Mouse (Mus musculus) lung, embryonic 14.5 days (tissue): ENCODE measurements around the gene Dusp27. TPM values are rescaled to one million over a fixed set of nuclear protein-coding genes. Genes with fewer than 3 reads are reported as not detected.
A peak's percentile ranks its signal among the peaks of the same experiment; 100 is the strongest.

ENCODE experiments used
- ATAC-seq: fragments of 200-750 bp; cut with Nextera tagmentation; 2 replicates; pipeline ENCODE4 v1.8.0; 2017; ENCODE audit warnings: mild to moderate bottlenecking, moderate TSS enrichment, moderate library complexity; ENCODE audit not compliant: insufficient read depth
- DNase-seq: peaks from one replicate; pipeline ENCODE4 v3.0.0-alpha.2; 2015
- H3K27ac ChIP-seq: fragments of 300-500 bp; sonication (generic); 2 replicates; pipeline ENCODE4 v1.5.1; 2014; ENCODE audit warnings: low read depth, mild to moderate bottlenecking, moderate library complexity
- H3K27me3 ChIP-seq: fragments of 300-500 bp; sonication (generic); 2 replicates; pipeline ENCODE4 v1.6.1; 2014; ENCODE audit warnings: low read length, control low read depth; ENCODE audit not compliant: insufficient read depth
- H3K36me3 ChIP-seq: fragments of 300-500 bp; sonication (generic); 2 replicates; pipeline ENCODE4 v1.6.1; 2014; ENCODE audit warnings: control low read depth; ENCODE audit not compliant: insufficient read depth
- H3K4me1 ChIP-seq: fragments of 300-500 bp; sonication (generic); 2 replicates; pipeline ENCODE4 v1.6.1; 2014; ENCODE audit warnings: antibody characterized with exemption, control low read depth; ENCODE audit not compliant: insufficient read depth
- H3K4me2 ChIP-seq: fragments of 300-500 bp; sonication (generic); 2 replicates; pipeline ENCODE4 v1.6.1; 2014; ENCODE audit warnings: mild to moderate bottlenecking
- H3K4me3 ChIP-seq: fragments of 300-500 bp; sonication (generic); 2 replicates; pipeline ENCODE4 v1.5.1; 2014; ENCODE audit warnings: low read depth, low read length
- H3K9ac ChIP-seq: fragments of 300-500 bp; sonication (generic); 2 replicates; pipeline ENCODE4 v1.6.1; 2014
- H3K9me3 ChIP-seq: fragments of 300-500 bp; sonication (generic); 2 replicates; pipeline ENCODE4 v1.6.1; 2016; ENCODE audit warnings: low read depth, low read length, control low read depth
- CTCF ChIP-seq: IDR thresholded peaks from 2 replicates; pipeline ENCODE4 v1.5.1; 2016; ENCODE audit warnings: antibody characterized with exemption, low read depth
- WGBS: fragments of 180-500 bp; shearing (Covaris S2); extraction: QIAGEN DNeasy Blood & Tissue Kit; methylation state at CpG from one replicate; pipeline ENCODE4 v1.1.7; 2014; 5-methylcytosine and 5-hydroxymethylcytosine counted together
- polyA plus RNA-seq: library from polyadenylated mRNA; unstranded; fragments of >200 nt; fragmentation: Nextera tagmentation; extraction: Ambion mirVana; gene quantifications from 2 replicates; pipeline ENCODE4 v1.2.1, GENCODE M21; 2014

Gene Dusp27
- polyA plus RNA-seq, 1 experiment from 2014 or later, result 2.5 TPM

DNA sequence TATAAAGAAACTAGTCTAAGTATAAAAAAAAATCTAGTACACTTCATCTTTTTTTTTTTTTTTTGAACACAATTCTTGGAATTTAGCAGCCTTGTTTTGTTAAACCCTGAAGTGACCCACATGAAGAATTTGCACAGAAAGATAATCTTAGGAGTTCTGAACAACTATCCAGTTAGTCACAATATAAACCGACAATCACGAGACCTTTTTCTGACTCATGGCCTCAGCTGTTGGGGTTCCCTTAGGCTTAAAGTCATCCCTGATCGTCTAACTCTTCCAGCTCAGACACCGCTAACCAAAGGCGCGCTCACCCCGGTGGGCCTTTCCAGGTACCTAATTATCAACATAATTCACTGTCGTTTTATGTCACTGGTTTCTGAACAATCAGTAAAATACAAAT, 4.0 kb downstream of the Dusp27 start:
- no peak for ATAC-seq
- no peaks in the 10 kb centered on the region for H3K9me3 ChIP-seq

DNA sequence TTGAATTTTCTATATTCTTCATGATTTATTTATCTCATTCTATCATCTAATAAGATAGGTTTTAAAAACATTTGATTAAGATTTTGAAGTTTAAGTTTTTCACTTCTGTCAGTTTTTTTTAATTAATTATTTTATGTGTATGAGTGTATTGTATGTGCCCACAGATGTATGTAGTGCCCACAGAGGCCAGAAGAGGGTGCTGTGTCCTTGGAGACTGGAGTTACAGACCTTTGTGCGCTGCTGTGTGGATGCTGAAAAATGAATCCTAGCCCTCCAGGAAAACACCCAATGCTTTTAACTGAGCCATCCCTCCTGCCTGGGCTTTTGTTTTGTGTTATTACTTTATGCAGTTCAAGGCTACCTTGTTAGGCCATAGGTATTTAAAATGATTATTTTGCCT, 4.7 kb downstream of the Dusp27 start:
- no peak for TF ChIP-seq CTCF
- DNase-seq (no peak), ATAC-seq (no peak)
- no peaks in the 10 kb centered on the region for H3K9me3 ChIP-seq
- no peaks in the 10 kb centered on the region for H3K27me3 ChIP-seq
- H3K4me1 ChIP-seq, result peaks cover 7% of the 10 kb centered on the region; the same call in 1 of the 2 replicates
- no peak overlapping the region for H3K4me2 ChIP-seq
- H3K9ac ChIP-seq, result no peak overlapping the region
- no peaks in the 10 kb centered on the region for H3K36me3 ChIP-seq
- H3K27ac ChIP-seq, result no peak overlapping the region
- H3K4me3 ChIP-seq, result no peak overlapping the region
- WGBS, result 95% methylated on average over 1 of the region's 1 CpGs

More for the DNA sequence above, 4.0 kb downstream of the Dusp27 start:
- no peak overlapping the region for H3K9ac ChIP-seq
- DNase-seq, result no peak
- no peak overlapping the region for H3K4me3 ChIP-seq
- WGBS, result 92% methylated on average over 8 of the region's 8 CpGs
- no peaks in the 10 kb centered on the region for H3K36me3 ChIP-seq
- H3K27ac ChIP-seq, result no peak overlapping the region
- peaks cover 10% of the 10 kb centered on the region; the same call in 1 of the 2 replicates for H3K4me1 ChIP-seq
- H3K27me3 ChIP-seq, result no peaks in the 10 kb centered on the region
- TF ChIP-seq CTCF, result no peak
- H3K4me2 ChIP-seq, result no peak overlapping the region

DNA sequence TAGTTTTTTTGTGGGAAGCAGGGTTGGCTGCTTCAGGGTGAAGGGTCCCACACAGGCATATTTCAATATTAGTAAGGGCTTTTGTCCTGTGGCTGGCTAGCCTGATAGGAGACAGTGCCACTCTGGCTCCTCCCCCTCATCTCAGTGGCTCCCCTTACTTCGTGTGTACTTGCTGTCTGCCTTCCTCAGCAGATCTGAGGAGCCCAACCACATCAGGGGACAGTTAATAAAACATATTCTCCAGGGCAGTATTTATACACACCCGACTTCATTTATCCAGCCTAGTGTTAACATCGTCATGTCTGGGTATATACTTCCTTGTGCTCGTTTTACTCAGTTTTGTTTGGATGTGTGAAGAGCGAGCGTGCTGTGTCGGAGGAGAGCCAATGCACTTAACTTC, 5.6 kb downstream of the Dusp27 start:
- Histone ChIP-seq H3K4me3 (no peak overlapping the region), H3K36me3 (no peaks in the 10 kb centered on the region), H3K4me1 (no peaks in the 10 kb centered on the region), H3K4me2 (no peak overlapping the region), H3K27ac (no peak overlapping the region), H3K9me3 (no peaks in the 10 kb centered on the region), H3K27me3 (no peaks in the 10 kb centered on the region), H3K9ac (no peak overlapping the region)
- ATAC-seq (peak; percentile 73; the same call in 1 of the 2 replicates), DNase-seq (peak; percentile 54)
- 33% methylated on average over 7 of the region's 7 CpGs for WGBS
- no peak for TF ChIP-seq CTCF

DNA sequence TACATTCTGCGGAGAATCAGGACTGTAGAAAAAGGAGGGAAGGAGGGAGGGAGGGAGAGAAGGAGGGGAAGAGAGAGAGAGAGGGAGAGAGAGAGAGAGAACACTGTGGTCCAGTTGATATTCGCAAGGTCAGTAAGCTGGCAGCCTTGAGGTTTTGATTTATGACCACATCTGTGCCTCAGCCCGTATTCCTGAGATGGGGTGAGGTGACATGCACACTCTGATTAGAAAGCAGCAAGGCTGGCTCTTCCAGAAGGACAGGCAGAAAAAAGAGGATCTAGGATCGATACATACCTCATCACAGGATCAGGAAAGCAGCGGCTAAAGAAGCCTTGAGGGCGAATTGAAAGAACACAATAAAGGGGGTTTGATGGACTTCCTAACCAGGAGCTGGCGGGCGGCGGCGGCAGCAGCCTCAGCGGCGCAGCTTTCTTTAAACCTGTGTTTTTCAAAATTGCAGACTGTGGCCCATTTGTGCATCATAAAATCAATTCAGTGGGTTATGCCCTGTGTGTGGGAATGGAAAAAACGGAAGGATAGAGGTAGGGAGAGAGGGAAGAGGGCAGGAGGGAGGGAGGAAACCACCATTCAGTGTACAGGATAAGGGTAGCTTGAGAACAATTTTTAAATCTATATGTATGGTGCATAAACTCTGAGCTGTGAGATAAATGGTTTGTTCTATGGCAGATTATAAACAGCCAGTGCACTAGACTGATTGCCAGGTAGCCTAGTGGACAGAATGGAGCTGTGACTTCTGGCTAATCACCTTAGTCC, 9.7 kb downstream of the Dusp27 start:
- 69% methylated on average over 13 of the region's 13 CpGs for WGBS
- Histone ChIP-seq H3K4me1 (no peaks in the 10 kb centered on the region), H3K9ac (no peak overlapping the region), H3K36me3 (no peaks in the 10 kb centered on the region), H3K27me3 (no peaks in the 10 kb centered on the region), H3K27ac (no peak overlapping the region), H3K4me2 (no peak overlapping the region), H3K4me3 (no peak overlapping the region), H3K9me3 (no peaks in the 10 kb centered on the region)
- TF ChIP-seq CTCF, result no peak
- DNase-seq, result no peak
- ATAC-seq, result no peak

DNA sequence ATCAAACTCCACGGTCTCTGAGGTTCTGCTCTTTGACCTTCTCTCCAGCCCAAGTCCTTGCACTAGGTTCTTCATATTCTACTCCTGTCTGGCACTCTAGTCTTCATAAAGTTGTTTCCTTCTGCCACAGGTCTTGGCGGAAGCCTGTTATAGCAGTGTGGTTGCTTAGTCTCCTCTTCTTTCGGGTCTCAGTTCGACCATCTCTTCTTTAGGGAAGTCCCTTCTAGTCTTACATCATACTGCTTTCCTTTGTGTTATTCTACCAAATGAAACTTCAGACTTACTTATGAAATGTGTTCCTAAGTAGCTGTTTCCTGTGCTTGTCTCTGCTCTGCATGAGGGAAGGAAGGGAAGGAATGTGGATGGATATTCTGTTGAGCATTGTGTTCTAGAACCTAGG, 12.0 kb downstream of the Dusp27 start:
- ATAC-seq, result no peak
- Histone ChIP-seq H3K4me3 (no peak overlapping the region), H3K36me3 (no peaks in the 10 kb centered on the region), H3K4me2 (no peak overlapping the region), H3K9me3 (no peaks in the 10 kb centered on the region), H3K27ac (no peak overlapping the region), H3K27me3 (no peaks in the 10 kb centered on the region), H3K4me1 (no peaks in the 10 kb centered on the region), H3K9ac (no peak overlapping the region)
- DNase-seq, result no peak
- no peak for TF ChIP-seq CTCF
- WGBS, result 82% methylated on average over 4 of the region's 4 CpGs

DNA sequence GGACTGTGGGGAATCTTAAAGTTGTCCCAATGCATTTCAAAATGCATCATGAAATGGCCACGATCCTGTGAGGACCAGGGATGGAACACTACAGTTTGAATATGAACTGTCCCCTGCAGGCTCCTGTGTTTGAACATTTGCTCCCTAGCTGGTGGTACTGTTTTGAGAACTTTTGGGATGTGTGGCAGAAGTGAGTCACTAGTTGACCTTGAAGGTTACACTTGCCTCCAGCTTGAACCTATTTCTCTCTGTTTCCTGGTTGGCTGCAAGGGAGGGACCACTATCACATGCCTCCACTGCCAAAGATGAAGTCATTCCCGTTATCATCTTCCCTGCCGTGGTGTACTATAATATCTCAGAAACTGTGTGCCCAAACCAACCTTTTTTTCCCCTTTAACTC, 12.7 kb downstream of the Dusp27 start:
- 67% methylated on average over 3 of the region's 3 CpGs for WGBS
- DNase-seq, result no peak
- no peak for TF ChIP-seq CTCF

DNA sequence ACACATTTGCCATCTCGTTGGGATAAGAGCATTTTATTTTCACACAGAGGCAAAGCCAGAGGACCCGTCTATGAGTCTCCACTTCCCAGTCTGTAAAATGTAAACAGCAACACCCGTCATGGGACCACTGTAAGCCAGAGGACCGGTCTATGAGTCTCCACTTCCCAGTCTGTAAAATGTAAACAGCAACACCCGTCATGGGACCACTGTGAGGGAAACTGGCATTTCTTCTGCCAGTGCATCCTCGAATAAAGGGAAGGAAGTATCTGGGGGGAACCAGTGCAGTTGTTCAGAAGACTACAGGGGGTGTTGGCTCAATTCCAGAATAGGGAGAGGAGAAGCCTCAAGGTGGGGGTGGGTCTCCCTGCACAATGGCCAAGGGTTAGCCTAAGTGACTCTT, 22.3 kb downstream of the Dusp27 start:
- no peaks in the 10 kb centered on the region for H3K27me3 ChIP-seq
- H3K4me1 ChIP-seq, result no peaks in the 10 kb centered on the region
- H3K27ac ChIP-seq, result no peak overlapping the region
- H3K9ac ChIP-seq, result no peak overlapping the region
- ATAC-seq (no peak), DNase-seq (no peak)
- H3K36me3 ChIP-seq, result no peaks in the 10 kb centered on the region
- H3K4me2 ChIP-seq, result no peak overlapping the region
- no peak overlapping the region for H3K4me3 ChIP-seq
- H3K9me3 ChIP-seq, result no peaks in the 10 kb centered on the region
- TF ChIP-seq CTCF, result no peak
- WGBS, result 41% methylated on average over 6 of the region's 6 CpGs

More for the DNA sequence above, 12.7 kb downstream of the Dusp27 start:
- H3K4me3 ChIP-seq, result no peak overlapping the region
- H3K9me3 ChIP-seq, result no peaks in the 10 kb centered on the region
- no peaks in the 10 kb centered on the region for H3K4me1 ChIP-seq
- no peak for ATAC-seq
- no peak overlapping the region for H3K4me2 ChIP-seq
- H3K27me3 ChIP-seq, result no peaks in the 10 kb centered on the region
- H3K36me3 ChIP-seq, result no peaks in the 10 kb centered on the region
- no peak overlapping the region for H3K27ac ChIP-seq
- no peak overlapping the region for H3K9ac ChIP-seq
